Mouse (Mus musculus): Measurements from ENCODE around the gene Lyz1. TPM values are rescaled to one million over a fixed set of nuclear protein-coding genes. Genes with fewer than 3 reads are reported as not detected.

The Lyz1 gene
- total RNA-seq (2023), result 1,710 and 1,785 TPM in 2 replicates

GRCm38 (mm10) chr10:117292671-117293070, at the start of gene Lyz1:
TSS of gene Lyz1 (minus strand) at chr10:117292868.

GRCm38 (mm10) chr10:117282049-117282448, 10.6 kb downstream of the Lyz1 start, which contains the start of gene Lyz2:
TSS of gene Lyz2 (minus strand) at chr10:117282321.

DNA sequence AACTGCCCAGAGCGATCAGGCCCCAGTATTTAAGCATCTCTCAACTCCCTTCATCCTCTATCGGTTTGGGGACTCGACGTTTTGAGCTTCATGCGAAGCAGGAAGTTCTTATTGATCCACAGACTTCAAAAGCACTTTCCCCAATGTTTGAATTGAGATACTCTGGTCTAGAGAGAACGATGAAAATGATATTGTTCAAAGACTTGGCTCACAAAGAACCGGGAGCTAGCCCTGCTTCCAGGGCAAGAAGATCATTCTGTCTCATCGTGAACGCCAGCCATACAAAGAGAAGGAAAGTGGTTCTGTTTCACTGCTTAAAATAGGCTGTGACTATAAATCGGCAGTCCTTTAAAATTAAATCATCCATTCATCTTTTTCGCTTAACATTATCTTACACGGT, 54.1 kb downstream of the Lyz1 start, which contains the start of gene 9530003J23Rik:
Gene 9530003J23Rik, minus strand, starts transcription at position 101 of the 400 bp plus-strand sequence.

Other genes with a start within 250 kb of the Lyz1 start
- gene Lrrc10, start 247.5 kb downstream of the Lyz1 start, total RNA-seq (2023), result not detected in 2 replicates
- gene Cct2, start 229.1 kb downstream of the Lyz1 start, total RNA-seq (2023), result 82.4 and 92.3 TPM in 2 replicates
- 13.2 and 14.0 TPM in 2 replicates for gene Frs2, start 144.3 kb downstream of the Lyz1 start, total RNA-seq (2023)
- gene Yeats4, start 68.4 kb downstream of the Lyz1 start, total RNA-seq (2023), result 43.2 and 45.3 TPM in 2 replicates
- gene 9530003J23Rik, start 54.2 kb downstream of the Lyz1 start, total RNA-seq (2023), result 0.47 TPM in 1 of 2 replicates, not detected in the other
- gene Lyz2, start 10.5 kb downstream of the Lyz1 start, total RNA-seq (2023), result 11,844 and 13,328 TPM in 2 replicates
- gene Cpsf6, start 87.1 kb upstream of the Lyz1 start, total RNA-seq (2023), result 58.1 and 71.5 TPM in 2 replicates